9 mouse cellular contexts compared by ENCODE assay signal in genomic region chr8:13740323-13740770, GRCm38 (mm10). TPM values are rescaled to one million over a fixed set of nuclear protein-coding genes. Genes with fewer than 3 reads are reported as not detected.
DNase-seq lines count a peak whose midpoint lies in the region; ATAC-seq lines count a peak whose summit lies in the region.
"Had no signal": no experiment of that assay in that cellular context is flagged by ENCODE, and none has a peak within 500 bp of the region (broad histone marks: within the 10 kb centered on the region; RNA-seq: fewer than 3 reads in every experiment).

No protein-coding gene starts in this region.

- peak; percentile 50 for DNase-seq in testis, postnatal 10 days (ENCODE audit: low spot score)
- no peak for DNase-seq in testis, postnatal 14 days (ENCODE audit: low spot score)
- peak; percentile 44 for DNase-seq in liver, embryonic 11.5 days (ENCODE audit: low spot score)
- no peak for DNase-seq in urinary bladder, postnatal 25 days (ENCODE audit: low spot score)

- H3K36me3 ChIP-seq in embryonic facial prominence, embryonic 13.5 days = no peaks in the 10 kb centered on the region
- no peaks in the 10 kb centered on the region for H3K36me3 ChIP-seq in liver, embryonic 11.5 days (ENCODE audit: control insufficient read depth, insufficient read depth, low read length)
- no peaks in the 10 kb centered on the region for H3K36me3 ChIP-seq in stomach, embryonic 15.5 days
- no peaks in the 10 kb centered on the region for H3K36me3 ChIP-seq in forebrain, embryonic 12.5 days (replicated peaks)
- H3K36me3 ChIP-seq: midbrain, embryonic 12.5 days had no signal

- no peak overlapping the region for H3K4me2 ChIP-seq in embryonic facial prominence, embryonic 13.5 days
- H3K4me2 ChIP-seq in liver, embryonic 11.5 days = peak overlapping the region; percentile 48
- peak overlapping the region; percentile 21; the same call in 1 of the 2 replicates for H3K4me2 ChIP-seq in stomach, embryonic 15.5 days
- H3K4me2 ChIP-seq in forebrain, embryonic 12.5 days = no peak overlapping the region
- H3K4me2 ChIP-seq: midbrain, embryonic 12.5 days had no signal

- 21% methylated on average over 6 of the region's 6 CpGs for WGBS in embryonic facial prominence, embryonic 13.5 days
- WGBS in liver, embryonic 11.5 days = 23% methylated on average over 6 of the region's 6 CpGs
- WGBS in stomach, embryonic 15.5 days = 14% methylated on average over 6 of the region's 6 CpGs
- 55% methylated on average over 6 of the region's 6 CpGs for WGBS in forebrain, embryonic 12.5 days

- no peaks in the 10 kb centered on the region for H3K27me3 ChIP-seq in embryonic facial prominence, embryonic 13.5 days
- no peaks in the 10 kb centered on the region for H3K27me3 ChIP-seq in liver, embryonic 11.5 days (replicated peaks; ENCODE audit: control insufficient read depth, insufficient read depth, low read length)
- no peaks in the 10 kb centered on the region for H3K27me3 ChIP-seq in stomach, embryonic 15.5 days (replicated peaks)
- no peaks in the 10 kb centered on the region; the same call in 1 of the 2 replicates for H3K27me3 ChIP-seq in forebrain, embryonic 12.5 days
- H3K27me3 ChIP-seq: midbrain, embryonic 12.5 days had no signal

- no peaks in the 10 kb centered on the region; the same call in 1 of the 2 replicates for H3K4me1 ChIP-seq in embryonic facial prominence, embryonic 13.5 days
- peaks cover 16% of the 10 kb centered on the region for H3K4me1 ChIP-seq in liver, embryonic 11.5 days (replicated peaks; ENCODE audit: control insufficient read depth, insufficient read depth, low read length)
- H3K4me1 ChIP-seq in stomach, embryonic 15.5 days = 0 out of 2 replicates have a peak, but pooled peaks cover 5% of the 10 kb centered on the region
- no peaks in the 10 kb centered on the region for H3K4me1 ChIP-seq in forebrain, embryonic 12.5 days
- H3K4me1 ChIP-seq: midbrain, embryonic 12.5 days had no signal

- no peak overlapping the region for H3K9ac ChIP-seq in embryonic facial prominence, embryonic 13.5 days
- peak overlapping the region; percentile 52 for H3K9ac ChIP-seq in liver, embryonic 11.5 days (ENCODE audit: low read depth, low read length)
- no peak overlapping the region for H3K9ac ChIP-seq in stomach, embryonic 15.5 days
- no peak overlapping the region for H3K9ac ChIP-seq in forebrain, embryonic 12.5 days
- H3K9ac ChIP-seq: midbrain, embryonic 12.5 days had no signal

- 0 out of 2 replicates have a peak, but pooled peaks have one; percentile 62 for ATAC-seq in embryonic facial prominence, embryonic 13.5 days (ENCODE audit: insufficient number of reproducible peaks, insufficient read depth, low FRiP score, low TSS enrichment, low read depth)
- peak; percentile 95 to 98 for ATAC-seq in hematopoietic stem cell, adult 5-6 weeks (replicated peaks in 1 of 2; ENCODE audit: insufficient read depth in 1 of 2, low FRiP score in 2 of 2, low TSS enrichment in 1 of 2, low read depth in 1 of 2, poor library complexity in 2 of 2, severe bottlenecking in 2 of 2)
- peak; percentile 75 for ATAC-seq in liver, embryonic 11.5 days (replicated peaks; ENCODE audit: low FRiP score)
- peak; percentile 56; the same call in 1 of the 2 replicates for ATAC-seq in stomach, embryonic 15.5 days (ENCODE audit: insufficient read depth, low FRiP score, low read depth)
- ATAC-seq in forebrain, embryonic 12.5 days (ENCODE audit: low FRiP score) = no peak

- H3K9me3 ChIP-seq in embryonic facial prominence, embryonic 13.5 days = no peaks in the 10 kb centered on the region
- no peaks in the 10 kb centered on the region for H3K9me3 ChIP-seq in liver, embryonic 11.5 days (ENCODE audit: control insufficient read depth, low read length)
- H3K9me3 ChIP-seq in stomach, embryonic 15.5 days = no peaks in the 10 kb centered on the region
- no peaks in the 10 kb centered on the region for H3K9me3 ChIP-seq in forebrain, embryonic 12.5 days
- H3K9me3 ChIP-seq: midbrain, embryonic 12.5 days had no signal

- H3K27ac ChIP-seq in embryonic facial prominence, embryonic 13.5 days = peak overlapping the region; percentile 48
- H3K27ac ChIP-seq in liver, embryonic 11.5 days (ENCODE audit: low read depth, low read length) = peak overlapping the region; percentile 75
- peak overlapping the region; percentile 80 for H3K27ac ChIP-seq in stomach, embryonic 15.5 days
- no peak overlapping the region for H3K27ac ChIP-seq in forebrain, embryonic 12.5 days
- H3K27ac ChIP-seq: midbrain, embryonic 12.5 days had no signal

- H3K4me3 ChIP-seq in embryonic facial prominence, embryonic 13.5 days = no peak overlapping the region
- no peak overlapping the region for H3K4me3 ChIP-seq in liver, embryonic 11.5 days (ENCODE audit: low read depth, low read length)
- no peak overlapping the region for H3K4me3 ChIP-seq in stomach, embryonic 15.5 days (replicated peaks)
- no peak overlapping the region for H3K4me3 ChIP-seq in forebrain, embryonic 12.5 days (replicated peaks)
- H3K4me3 ChIP-seq: midbrain, embryonic 12.5 days had no signal

RNA-seq across cellular contexts. Expression of gene Cdc16, which starts 17.1 kb away (rescaled TPM):
- 217 and 222 TPM in 2 replicates for polyA plus RNA-seq in embryonic facial prominence, embryonic 13.5 days (2015; fragmentation: Nextera tagmentation; extraction: Ambion mirVana)
- total RNA-seq in hematopoietic stem cell, adult 5-6 weeks (2017) = 52.3 and 64.4 TPM in 2 replicates
- 128 and 145 TPM in 2 replicates for polyA plus RNA-seq in liver, embryonic 11.5 days (2014; fragmentation: Nextera tagmentation; extraction: Ambion mirVana)
- 151 and 167 TPM in 2 replicates for polyA plus RNA-seq in stomach, embryonic 15.5 days (2015; fragmentation: Nextera tagmentation; extraction: Ambion mirVana)
- 219 and 221 TPM in 2 replicates for polyA plus RNA-seq in forebrain, embryonic 12.5 days (2016; fragmentation: Nextera tagmentation; extraction: Ambion mirVana)

RNA-seq across cellular contexts. Expression of gene Cfap97d2, which starts 34.7 kb away (rescaled TPM):
- 0.15 TPM in 1 of 2 replicates, not detected in the other for polyA plus RNA-seq in embryonic facial prominence, embryonic 13.5 days (2015; fragmentation: Nextera tagmentation; extraction: Ambion mirVana)
- not detected in 2 replicates for total RNA-seq in hematopoietic stem cell, adult 5-6 weeks (2017)
- 0.19 TPM in 1 of 2 replicates, not detected in the other for polyA plus RNA-seq in liver, embryonic 11.5 days (2014; fragmentation: Nextera tagmentation; extraction: Ambion mirVana)
- not detected in 2 replicates for polyA plus RNA-seq in stomach, embryonic 15.5 days (2015; fragmentation: Nextera tagmentation; extraction: Ambion mirVana)
- 2.1 and 2.5 TPM in 2 replicates for polyA plus RNA-seq in forebrain, embryonic 12.5 days (2016; fragmentation: Nextera tagmentation; extraction: Ambion mirVana)

RNA-seq across cellular contexts. Expression of gene Upf3a, which starts 45.1 kb away (rescaled TPM):
- 43.3 and 46.0 TPM in 2 replicates for polyA plus RNA-seq in embryonic facial prominence, embryonic 13.5 days (2015; fragmentation: Nextera tagmentation; extraction: Ambion mirVana)
- total RNA-seq in hematopoietic stem cell, adult 5-6 weeks (2017) = 26.6 and 40.5 TPM in 2 replicates
- polyA plus RNA-seq in liver, embryonic 11.5 days (2014; fragmentation: Nextera tagmentation; extraction: Ambion mirVana) = 31.7 and 32.3 TPM in 2 replicates
- polyA plus RNA-seq in stomach, embryonic 15.5 days (2015; fragmentation: Nextera tagmentation; extraction: Ambion mirVana) = 41.4 and 41.6 TPM in 2 replicates
- 42.0 and 45.0 TPM in 2 replicates for polyA plus RNA-seq in forebrain, embryonic 12.5 days (2016; fragmentation: Nextera tagmentation; extraction: Ambion mirVana)

Comparison
In these comparisons a context has a peak if more than half of its experiments do, and no peak if none do; other contexts are left out.
1. DNase-seq: peak in testis, postnatal 10 days (single experiment) and liver, embryonic 11.5 days (single experiment); none in testis, postnatal 14 days (single experiment) and urinary bladder, postnatal 25 days (single experiment).
2. H3K4me2 ChIP-seq: peak in liver, embryonic 11.5 days (single experiment) and stomach, embryonic 15.5 days (single experiment); none in embryonic facial prominence, embryonic 13.5 days (single experiment) and forebrain, embryonic 12.5 days (single experiment).